Mouse (Mus musculus): ENCODE measurements around the gene Tinf2.

The Tinf2 gene

DNA sequence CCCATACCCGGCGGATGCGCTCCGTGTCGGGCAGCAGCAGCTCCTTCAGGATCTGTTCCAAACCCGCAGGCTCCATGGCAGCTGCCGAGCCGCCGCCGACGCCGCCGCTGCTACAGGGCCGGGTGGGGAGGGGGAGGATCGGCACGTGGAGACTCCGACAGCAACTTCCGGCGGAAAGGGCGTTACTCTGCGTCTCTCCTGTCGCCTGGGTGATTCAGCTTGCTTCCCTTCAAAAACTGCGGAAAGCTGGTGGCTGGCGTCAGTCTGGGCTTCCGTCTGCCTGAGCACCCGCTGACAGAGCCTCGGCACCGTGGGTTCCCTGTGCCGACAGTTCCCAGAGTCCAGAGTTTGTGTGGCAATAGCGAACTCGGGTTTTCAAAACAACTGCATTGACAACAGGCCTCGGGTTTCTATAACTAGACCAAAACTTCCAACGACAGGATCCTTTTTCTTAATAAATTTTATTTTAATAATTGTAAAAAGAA, 46.1 kb downstream of the Tinf2 start, which contains the start of gene Ipo4:
Ipo4 (minus strand) TSS at position 435 of the 485 bp plus-strand sequence.
- peak; percentile 33 for DNase-seq (ENCODE audit: low spot score)

DNA sequence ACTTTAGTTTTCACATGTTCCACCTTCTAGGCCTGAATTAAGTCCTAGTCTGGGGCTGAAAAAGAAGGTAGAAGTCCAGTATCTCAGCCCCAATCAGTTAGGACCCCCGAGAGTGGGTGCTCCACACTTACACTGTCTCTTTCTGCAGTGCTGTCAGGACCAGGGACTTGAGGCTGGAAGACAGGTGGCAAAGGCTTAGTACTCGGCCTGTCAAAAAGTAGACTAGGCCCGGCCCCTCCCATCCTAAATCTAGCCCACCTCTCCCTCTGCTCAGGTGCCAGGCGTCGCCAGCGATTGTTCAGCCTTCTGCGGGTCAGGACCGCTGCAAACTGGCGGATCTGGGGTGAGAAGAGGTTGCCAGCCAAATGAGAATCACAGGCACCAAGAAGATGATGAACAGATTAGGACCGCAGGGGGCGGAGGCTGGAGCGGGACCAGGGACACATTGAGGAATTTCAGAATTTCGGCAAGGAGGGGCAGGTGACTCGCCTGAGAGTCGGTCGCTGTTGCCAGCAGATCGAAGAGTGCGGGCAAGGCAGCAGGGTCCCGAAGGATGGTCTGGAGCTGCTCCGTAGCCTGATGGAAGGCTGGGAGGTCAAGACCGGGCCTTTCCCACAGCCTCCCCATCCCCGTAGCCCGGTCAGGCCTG, 46.6 kb downstream of the Tinf2 start:
- no peak for DNase-seq (ENCODE audit: low spot score)

DNA sequence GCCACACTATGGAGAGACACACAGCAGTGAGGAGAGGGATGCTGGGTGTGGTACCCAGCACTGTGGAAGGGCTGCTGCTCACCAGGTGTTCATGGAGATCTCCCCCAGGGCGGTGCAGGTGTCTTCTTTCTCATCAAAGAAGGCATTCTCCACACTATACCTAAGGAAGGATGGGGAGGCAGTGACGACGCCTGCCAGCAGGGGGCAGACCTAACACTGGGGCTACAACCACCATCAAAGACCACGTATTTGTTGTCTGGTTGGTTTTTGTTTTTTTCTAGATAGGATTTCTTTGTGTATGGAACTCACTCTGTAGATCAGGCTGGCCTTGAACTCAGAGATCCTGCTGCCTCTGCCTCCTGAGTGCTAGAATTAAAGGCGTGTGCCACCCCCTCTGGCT, 52.3 kb downstream of the Tinf2 start:
- DNase-seq (ENCODE audit: low spot score), result no peak

GRCm38 (mm10) chr14:55628077-55628827, 53.4 kb downstream of the Tinf2 start:
- DNase-seq (ENCODE audit: low spot score), result no peak

All from ovary, postnatal 10 days (tissue).